Mouse (Mus musculus) neural tube, embryonic 12.5 days (tissue): ENCODE measurements around the gene Pnliprp2. TPM values are rescaled to one million over a fixed set of nuclear protein-coding genes. Genes with fewer than 3 reads are reported as not detected.

ENCODE experiments used
- polyA plus RNA-seq: library from polyadenylated mRNA; unstranded; fragments of >200 nt; fragmentation: Nextera tagmentation; extraction: Ambion mirVana; gene quantifications from 2 replicates; pipeline ENCODE4 v1.2.1, GENCODE M21; 2016

Pnliprp2 gene
- polyA plus RNA-seq, 1 experiment from 2014 or later: not detected

Other genes starting within 250 kb of the Pnliprp2 start
- not detected in 2 replicates for gene Ccdc172, start 247.7 kb upstream of the Pnliprp2 start, polyA plus RNA-seq
- 0.60 TPM in 1 of 2 replicates, not detected in the other for gene Pnlip, start 107.2 kb upstream of the Pnliprp2 start, polyA plus RNA-seq
- gene Pnliprp1, start 30.8 kb upstream of the Pnliprp2 start, polyA plus RNA-seq: 0.45 TPM in 1 of 2 replicates, not detected in the other
- not detected in 2 replicates for gene 1700019N19Rik, start 34.7 kb downstream of the Pnliprp2 start, polyA plus RNA-seq
- gene Eno4, start 183.7 kb downstream of the Pnliprp2 start, polyA plus RNA-seq: 0.41 and 0.55 TPM in 2 replicates
- gene Hspa12a, start 183.9 kb downstream of the Pnliprp2 start, polyA plus RNA-seq: 67.0 and 74.2 TPM in 2 replicates